Mouse (Mus musculus) spleen, adult 2 months (tissue): ENCODE measurements around the gene S1pr4. TPM values are rescaled to one million over a fixed set of nuclear protein-coding genes. Genes with fewer than 3 reads are reported as not detected.
A peak's percentile ranks its signal among the peaks of the same experiment; 100 is the strongest.

Experiments
- DNase-seq, 2 experiments: peaks; one replicate each; pipeline versions ENCODE4 v3.0.0 to v3.0.0-alpha.2; 2012 to 2021; ENCODE audit warnings: low spot score in 2 of 2, low read depth in 1 of 2
- H3K27ac ChIP-seq: fragments of 200-500 bp; 2 replicates; pipeline ENCODE4 v1.5.1; 2012; ENCODE audit warnings: low read length, inconsistent platforms; ENCODE audit not compliant: insufficient read depth
- H3K27me3 ChIP-seq: fragments of 200-500 bp; 2 replicates; pipeline ENCODE4 v1.6.1; 2012; ENCODE audit warnings: mild to moderate bottlenecking, moderate library complexity, low read length, inconsistent platforms; ENCODE audit not compliant: control insufficient read depth, insufficient read depth
- H3K36me3 ChIP-seq: fragments of 200-500 bp; 2 replicates; pipeline ENCODE4 v1.6.1; 2012; ENCODE audit warnings: mild to moderate bottlenecking, low read length, inconsistent platforms; ENCODE audit not compliant: control insufficient read depth, insufficient read depth
- H3K4me1 ChIP-seq: fragments of 200-500 bp; 2 replicates; pipeline ENCODE4 v1.6.1; 2011; ENCODE audit warnings: inconsistent platforms; ENCODE audit not compliant: control insufficient read depth, insufficient read depth, insufficient read length
- H3K4me3 ChIP-seq: fragments of 200-500 bp; 2 replicates; pipeline ENCODE4 v1.5.1; 2011; ENCODE audit warnings: mild to moderate bottlenecking, inconsistent platforms; ENCODE audit not compliant: insufficient read depth, insufficient read length; ENCODE audit errors: extremely low read depth
- CTCF ChIP-seq: fragments of 200-500 bp; IDR thresholded peaks from 2 replicates; pipeline ENCODE4 v1.5.1; 2011; ENCODE audit warnings: mild to moderate bottlenecking, inconsistent platforms; ENCODE audit not compliant: insufficient read depth, insufficient read length, insufficient replicate concordance; ENCODE audit errors: extremely low read depth
- POLR2A ChIP-seq: fragments of 200-500 bp; IDR thresholded peaks from 2 replicates; pipeline ENCODE4 v1.6.1; 2011; ENCODE audit warnings: low read depth, low read length, inconsistent platforms
- WGBS: fragments of 180-500 bp; shearing (Covaris S2); methylation state at CpG from one replicate; pipeline ENCODE4 v1.1.7; 2018; 5-methylcytosine and 5-hydroxymethylcytosine counted together
- polyA plus RNA-seq: library from polyadenylated mRNA; depleted of rRNA; stranded (reverse); fragments of >200 nt; gene quantifications from 2 replicates; pipeline ENCODE4 v1.2.3, GENCODE M21; 2012

S1pr4 gene
- polyA plus RNA-seq, 1 experiment = 127 TPM

DNA sequence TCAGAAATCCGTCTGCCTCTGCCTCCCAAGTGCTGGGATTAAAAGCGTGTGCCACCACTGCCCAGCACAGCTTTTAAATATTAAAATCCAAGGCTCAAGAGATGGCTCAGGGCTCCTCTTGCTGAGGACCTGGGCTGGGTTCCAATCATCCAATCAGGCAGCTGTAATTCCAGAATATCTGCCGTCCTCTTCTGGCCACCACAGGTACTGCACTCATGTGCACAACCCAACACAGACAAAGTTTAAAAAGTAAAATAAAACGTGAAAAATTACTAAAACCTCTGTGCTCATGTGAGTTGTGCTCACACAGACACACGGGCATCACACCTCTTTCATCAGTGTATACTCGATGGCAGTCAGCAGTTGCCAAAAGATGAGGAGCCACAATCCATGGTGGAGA lies 36.8 kb upstream of the S1pr4 start:
- Histone ChIP-seq H3K4me1 (peaks cover 21% of the 10 kb centered on the region; the same call in 1 of the 2 replicates), H3K4me3 (no peak overlapping the region), H3K36me3 (peaks cover 7% of the 10 kb centered on the region), H3K27me3 (no peaks in the 10 kb centered on the region), H3K27ac (no peak overlapping the region)
- no peak for TF ChIP-seq POLR2A
- TF ChIP-seq CTCF = no peak
- DNase-seq = no peak
- 80% methylated on average over 6 of the region's 6 CpGs for WGBS

DNA sequence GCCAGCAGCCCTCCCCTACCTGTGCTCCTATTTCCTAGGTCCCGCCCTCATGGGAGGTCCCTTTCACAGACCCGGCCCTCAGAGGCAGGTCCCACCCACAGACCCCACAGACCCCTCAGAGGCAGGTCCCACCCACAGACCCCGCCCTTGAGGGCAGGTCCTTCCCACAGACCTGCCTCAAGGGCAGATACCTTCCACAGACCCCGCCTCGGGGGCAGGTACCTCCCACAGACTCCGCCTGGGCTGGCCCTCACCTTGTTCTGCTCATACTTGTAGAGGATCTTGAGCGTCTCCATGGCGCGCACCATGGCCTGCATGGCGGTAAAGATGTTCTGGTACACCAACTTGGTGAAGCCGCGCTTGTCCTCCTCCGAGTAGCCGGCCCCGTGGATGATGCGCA lies 34.9 kb upstream of the S1pr4 start:
- TF ChIP-seq CTCF (no peak), POLR2A (no peak)
- Histone ChIP-seq H3K36me3 (peaks cover 19% of the 10 kb centered on the region), H3K27ac (no peak overlapping the region), H3K4me3 (no peak overlapping the region), H3K4me1 (peaks cover 21% of the 10 kb centered on the region; the same call in 1 of the 2 replicates), H3K27me3 (no peaks in the 10 kb centered on the region)
- DNase-seq = no peak
- WGBS = 92% methylated on average over 16 of the region's 16 CpGs

DNA sequence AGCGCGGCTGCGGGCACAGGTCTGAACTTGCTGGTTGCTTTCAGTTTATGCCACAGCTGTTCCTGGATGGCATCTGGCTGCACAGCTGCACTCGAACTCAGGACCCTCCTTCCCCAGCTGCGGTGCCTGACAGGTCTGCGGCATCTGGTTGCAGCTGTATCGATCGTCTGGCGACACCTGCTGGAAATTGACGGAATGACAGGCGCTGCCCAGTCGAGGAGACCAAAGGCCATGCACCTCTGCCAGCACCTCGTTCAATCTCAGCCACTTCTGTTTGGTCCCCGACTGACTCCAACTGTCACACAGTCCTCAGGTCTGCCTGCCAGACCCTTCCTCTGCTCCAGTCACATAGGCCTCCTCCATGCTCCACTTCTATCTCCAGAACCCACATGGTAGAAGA lies 26.8 kb upstream of the S1pr4 start:
- 4% methylated on average over 14 of the region's 14 CpGs for WGBS
- Histone ChIP-seq H3K27ac (no peak overlapping the region), H3K36me3 (peaks cover 17% of the 10 kb centered on the region), H3K4me1 (peaks cover 14% of the 10 kb centered on the region; the same call in 1 of the 2 replicates), H3K27me3 (no peaks in the 10 kb centered on the region), H3K4me3 (no peak overlapping the region)
- TF ChIP-seq CTCF = peak; percentile 99
- TF ChIP-seq POLR2A = no peak
- peak; percentile 64 to 88 for DNase-seq

DNA sequence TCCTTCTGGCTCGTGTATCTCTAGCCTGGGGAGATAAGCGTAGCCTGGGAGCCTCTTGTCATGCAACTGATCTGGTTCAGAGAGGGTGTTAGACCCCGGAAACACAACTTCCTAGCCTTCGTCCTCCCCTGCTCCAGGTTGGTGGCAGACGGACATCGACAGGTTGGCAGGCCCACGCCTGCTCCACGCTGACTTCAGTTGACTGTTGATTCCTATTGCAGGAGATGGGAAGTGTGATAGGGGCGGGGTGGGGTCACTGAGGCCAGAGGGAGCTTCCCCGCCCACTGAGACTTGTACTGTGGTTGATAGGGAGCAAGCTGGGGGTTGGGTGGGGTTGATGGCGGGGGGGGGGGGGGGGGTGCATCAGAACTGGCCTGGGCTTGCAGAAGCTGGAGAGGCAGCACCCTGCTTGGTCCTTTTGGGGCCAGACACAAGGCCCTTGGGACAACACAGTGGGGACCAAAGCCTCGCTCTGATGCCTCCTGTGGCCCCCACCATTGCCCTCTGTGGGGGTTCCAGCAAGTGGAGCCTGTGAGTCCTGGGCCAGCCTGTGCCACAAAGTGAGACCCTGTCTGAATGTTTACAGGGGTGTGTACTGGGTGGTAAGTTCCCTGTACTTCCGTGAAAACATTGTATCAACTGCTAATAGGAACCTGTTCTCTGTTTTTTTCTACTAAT lies 25.2 kb upstream of the S1pr4 start:
- H3K27me3 ChIP-seq = no peaks in the 10 kb centered on the region
- WGBS = 28% methylated on average over 13 of the region's 13 CpGs
- TF ChIP-seq POLR2A (no peak), CTCF (no peak)
- H3K4me3 ChIP-seq = no peak overlapping the region
- H3K36me3 ChIP-seq = peaks cover 7% of the 10 kb centered on the region
- peaks cover 16% of the 10 kb centered on the region; the same call in 1 of the 2 replicates for H3K4me1 ChIP-seq
- peak overlapping the region; percentile 78 for H3K27ac ChIP-seq
- no peak for DNase-seq

DNA sequence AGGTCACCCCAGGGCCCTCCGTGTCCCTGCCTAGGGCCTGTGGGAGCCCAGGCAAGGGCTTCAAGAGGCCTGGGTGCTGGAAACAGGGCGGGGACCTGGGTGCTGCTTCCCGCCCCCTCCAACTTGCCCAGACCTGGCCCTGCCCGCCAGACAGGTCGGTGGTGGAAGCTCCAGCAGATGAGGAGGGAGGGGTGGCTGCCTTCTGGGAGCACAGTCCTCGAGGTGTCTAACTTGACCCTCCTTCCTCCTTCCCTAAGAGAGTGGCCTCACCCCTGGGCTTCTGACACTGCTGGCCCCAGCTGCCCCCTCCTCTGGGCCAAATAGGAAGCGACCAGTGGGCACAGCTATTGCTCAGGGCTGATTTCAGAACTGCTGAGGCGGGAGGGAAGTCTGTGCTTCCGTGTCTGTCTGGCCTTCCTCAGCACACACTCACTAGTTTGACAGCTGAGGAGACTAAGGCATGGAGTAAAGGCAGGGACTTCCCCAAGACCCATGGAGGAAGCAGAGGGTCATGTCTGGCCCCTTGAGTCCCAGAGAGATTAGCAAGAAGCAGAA lies 24.2 kb upstream of the S1pr4 start, which contains the start of gene Gna15:
Gene Gna15, minus strand, starts transcription at position 175 of the 555 bp plus-strand sequence.
- DNase-seq = peak in 1 of 2 experiments; percentile 45
- H3K36me3 ChIP-seq = no peaks in the 10 kb centered on the region; the same call in 1 of the 2 replicates
- 3% methylated on average over 9 of the region's 9 CpGs for WGBS
- peak within 1 kb of the TSS; percentile 54 for H3K4me3 ChIP-seq
- TF ChIP-seq CTCF = no peak
- no peak; the same call in 1 of the 2 replicates for TF ChIP-seq POLR2A
- H3K27ac ChIP-seq = peak within 1 kb of the TSS; percentile 78
- H3K27me3 ChIP-seq = no peaks in the 10 kb centered on the region
- peaks cover 26% of the 10 kb centered on the region; the same call in 1 of the 2 replicates for H3K4me1 ChIP-seq

DNA sequence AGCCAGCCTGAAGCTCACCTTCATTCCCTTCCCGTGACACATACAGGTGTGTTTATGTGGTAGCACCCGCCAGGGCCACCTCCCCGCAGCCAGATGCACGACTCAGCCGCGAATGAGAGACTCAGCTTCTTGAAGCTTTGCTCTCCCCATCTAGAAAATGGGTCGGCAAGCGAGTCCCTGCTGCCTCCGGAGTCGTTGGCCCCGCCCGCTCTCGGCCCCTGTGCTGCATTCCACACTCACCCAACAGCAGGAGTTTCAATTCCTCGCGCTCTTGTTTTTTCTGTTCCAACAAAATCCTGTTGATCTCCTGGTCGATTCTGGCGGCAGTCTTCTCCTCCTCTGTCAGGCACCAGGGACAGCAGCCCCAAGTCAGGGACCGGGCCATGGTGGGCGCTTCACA lies 23.6 kb upstream of the S1pr4 start:
- Histone ChIP-seq H3K4me1 (peaks cover 30% of the 10 kb centered on the region; the same call in 1 of the 2 replicates), H3K36me3 (no peaks in the 10 kb centered on the region), H3K27me3 (no peaks in the 10 kb centered on the region), H3K4me3 (peak overlapping the region; percentile 54), H3K27ac (peak overlapping the region; percentile 78)
- 9% methylated on average over 19 of the region's 19 CpGs for WGBS
- no peak for TF ChIP-seq POLR2A
- TF ChIP-seq CTCF = no peak
- no peak for DNase-seq

DNA sequence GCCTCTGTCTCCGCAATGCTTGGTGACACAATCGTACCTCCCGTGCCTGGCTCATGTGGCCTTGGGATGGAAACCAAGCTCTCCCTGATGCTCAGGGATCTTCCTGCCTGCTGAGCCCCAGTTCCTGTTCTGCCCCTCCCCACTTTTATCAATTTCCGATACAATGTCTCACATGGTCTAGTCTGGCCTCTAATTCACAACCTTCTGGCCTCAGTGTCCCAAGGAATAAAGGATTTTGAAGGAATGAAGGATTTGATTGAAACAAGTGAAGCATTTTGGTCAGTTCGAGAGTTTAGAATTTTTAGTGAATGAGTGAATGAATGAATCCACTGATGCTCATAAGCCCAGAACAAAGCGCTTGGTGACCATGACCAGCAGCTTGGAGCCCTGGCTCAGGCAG lies 23.2 kb upstream of the S1pr4 start:
- DNase-seq = no peak
- 25% methylated on average over 6 of the region's 6 CpGs for WGBS

More for the DNA sequence above, 23.2 kb upstream of the S1pr4 start:
- TF ChIP-seq CTCF = no peak
- TF ChIP-seq POLR2A = no peak
- no peaks in the 10 kb centered on the region for H3K36me3 ChIP-seq
- H3K4me3 ChIP-seq = peak overlapping the region; percentile 54; the same call in 1 of the 2 replicates
- peaks cover 33% of the 10 kb centered on the region; the same call in 1 of the 2 replicates for H3K4me1 ChIP-seq
- H3K27ac ChIP-seq = peak overlapping the region; percentile 78
- no peaks in the 10 kb centered on the region for H3K27me3 ChIP-seq
